Mouse (Mus musculus): ENCODE results near the gene Pnpt1. TPM values are rescaled to one million over a fixed set of nuclear protein-coding genes. Genes with fewer than 3 reads are reported as not detected.

Pnpt1 gene
- polyA plus RNA-seq, 1 experiment from 2014 or later = 25.1 TPM

GRCm38 (mm10) chr11:29179319-29179718, 48.8 kb downstream of the Pnpt1 start:
- H3K36me3 ChIP-seq = peaks cover 13% of the 10 kb centered on the region; the same call in 1 of the 2 replicates
- H3K27me3 ChIP-seq = no peaks in the 10 kb centered on the region
- no peak overlapping the region for H3K4me3 ChIP-seq
- H3K4me2 ChIP-seq = no peak overlapping the region
- H3K27ac ChIP-seq (replicated peaks) = no peak overlapping the region
- no peaks in the 10 kb centered on the region for H3K9me3 ChIP-seq
- peaks cover under 1% of the 10 kb centered on the region; the same call in 1 of the 2 replicates for H3K4me1 ChIP-seq (replicated peaks)
- no peak for ATAC-seq (ENCODE audit: low FRiP score, low read depth)
- WGBS = 98% methylated on average over 1 of the region's 1 CpGs
- H3K9ac ChIP-seq = no peak overlapping the region

GRCm38 (mm10) chr11:29180657-29181056, 50.1 kb downstream of the Pnpt1 start:
- Histone ChIP-seq H3K9me3 (no peaks in the 10 kb centered on the region), H3K36me3 (peaks cover 21% of the 10 kb centered on the region), H3K27ac (replicated peaks) (no peak overlapping the region), H3K27me3 (no peaks in the 10 kb centered on the region), H3K4me1 (replicated peaks) (no peaks in the 10 kb centered on the region), H3K4me3 (no peak overlapping the region), H3K9ac (no peak overlapping the region), H3K4me2 (no peak overlapping the region)
- ATAC-seq (ENCODE audit: low FRiP score, low read depth) = no peak; the same call in 1 of the 2 replicates
- WGBS = 70% methylated on average over 3 of the region's 3 CpGs

GRCm38 (mm10) chr11:29181751-29182150, 51.2 kb downstream of the Pnpt1 start:
- Histone ChIP-seq H3K27me3 (no peaks in the 10 kb centered on the region), H3K4me1 (replicated peaks) (no peaks in the 10 kb centered on the region), H3K4me2 (no peak overlapping the region), H3K9me3 (no peaks in the 10 kb centered on the region), H3K4me3 (no peak overlapping the region), H3K9ac (no peak overlapping the region), H3K36me3 (peaks cover 31% of the 10 kb centered on the region), H3K27ac (replicated peaks) (no peak overlapping the region)
- 95% methylated on average over 5 of the region's 5 CpGs for WGBS
- ATAC-seq (ENCODE audit: low FRiP score, low read depth) = no peak

- Histone ChIP-seq H3K4me3 (no peak overlapping the region), H3K4me2 (no peak overlapping the region), H3K9ac (no peak overlapping the region), H3K27ac (replicated peaks) (no peak overlapping the region), H3K9me3 (no peaks in the 10 kb centered on the region), H3K4me1 (replicated peaks) (no peaks in the 10 kb centered on the region), H3K27me3 (no peaks in the 10 kb centered on the region), H3K36me3 (peaks cover 35% of the 10 kb centered on the region)
- no peak for ATAC-seq (ENCODE audit: low FRiP score, low read depth)
- WGBS = 88% methylated on average over 2 of the region's 2 CpGs
These were observed 58.4 kb downstream of the Pnpt1 start for GRCm38 (mm10) chr11:29188981-29189380.

- Histone ChIP-seq H3K9ac (no peak overlapping the region), H3K4me1 (replicated peaks) (no peaks in the 10 kb centered on the region), H3K4me3 (no peak overlapping the region), H3K27ac (replicated peaks) (no peak overlapping the region), H3K36me3 (peaks cover 42% of the 10 kb centered on the region), H3K4me2 (no peak overlapping the region), H3K27me3 (no peaks in the 10 kb centered on the region), H3K9me3 (no peaks in the 10 kb centered on the region)
- no peak for ATAC-seq (ENCODE audit: low FRiP score, low read depth)
- 81% methylated on average over 5 of the region's 5 CpGs for WGBS
These were observed 73.1 kb downstream of the Pnpt1 start for GRCm38 (mm10) chr11:29203653-29204052.

- Histone ChIP-seq H3K27ac (replicated peaks) (no peak overlapping the region), H3K9me3 (no peaks in the 10 kb centered on the region), H3K4me3 (no peak overlapping the region), H3K9ac (no peak overlapping the region), H3K27me3 (no peaks in the 10 kb centered on the region), H3K4me2 (no peak overlapping the region), H3K4me1 (replicated peaks) (no peaks in the 10 kb centered on the region), H3K36me3 (peaks cover 36% of the 10 kb centered on the region)
- no peak for ATAC-seq (ENCODE audit: low FRiP score, low read depth)
- 93% methylated on average over 2 of the region's 2 CpGs for WGBS
These were observed 79.2 kb downstream of the Pnpt1 start for GRCm38 (mm10) chr11:29209774-29210173.

Other genes starting within 250 kb of the Pnpt1 start
- gene Ppp4r3b, start 42.1 kb downstream of the Pnpt1 start, polyA plus RNA-seq (2015; fragmentation: Nextera tagmentation; extraction: Ambion mirVana) = 63.4 and 65.4 TPM in 2 replicates
- 125 and 127 TPM in 2 replicates for gene Cfap36, start 116.7 kb downstream of the Pnpt1 start, polyA plus RNA-seq (2015; fragmentation: Nextera tagmentation; extraction: Ambion mirVana)
- 84.5 and 87.8 TPM in 2 replicates for gene Ccdc88a, start 242.9 kb downstream of the Pnpt1 start, polyA plus RNA-seq (2015; fragmentation: Nextera tagmentation; extraction: Ambion mirVana)